Mouse (Mus musculus) spleen, adult 2 months (tissue): ENCODE data around the gene Actn1.

Experiments
- CTCF ChIP-seq: fragments of 200-500 bp; IDR thresholded peaks from 2 replicates; pipeline ENCODE4 v1.5.1; 2011; ENCODE audit warnings: mild to moderate bottlenecking, inconsistent platforms; ENCODE audit not compliant: insufficient read depth, insufficient read length, insufficient replicate concordance; ENCODE audit errors: extremely low read depth
- POLR2A ChIP-seq: fragments of 200-500 bp; IDR thresholded peaks from 2 replicates; pipeline ENCODE4 v1.6.1; 2011; ENCODE audit warnings: low read depth, low read length, inconsistent platforms

- TF ChIP-seq POLR2A: no peak
- no peak for TF ChIP-seq CTCF
These were observed 93.5 kb downstream of the Actn1 start for GRCm38 (mm10) chr12:80166651-80167050.
